Mouse (Mus musculus): ENCODE measurements around the gene Serinc3.
"Not testable (repeated sequence)": the region's sequence is repeated elsewhere in the genome, so short reads cannot be mapped to it uniquely, and the experiment has no call there.

The Serinc3 gene

GRCm38 (mm10) chr2:163644575-163645385, at the start of gene Serinc3:
TSS of gene Serinc3 (minus strand) at chr2:163645131.
- DNase-seq (ENCODE audit: low spot score in 2 of 2), result peak; percentile 100

- DNase-seq (ENCODE audit: low spot score in 2 of 2), result no peak
These were observed 48.9 kb upstream of the Serinc3 start for GRCm38 (mm10) chr2:163693716-163694314.

GRCm38 (mm10) chr2:163692873-163693612, 48.1 kb upstream of the Serinc3 start:
- no peak for DNase-seq (ENCODE audit: low spot score in 2 of 2)

- DNase-seq (ENCODE audit: low spot score in 2 of 2), result no peak
These were observed 47.1 kb upstream of the Serinc3 start for GRCm38 (mm10) chr2:163691846-163692605.

- DNase-seq (ENCODE audit: low spot score in 2 of 2), result no peak
These were observed 45.7 kb upstream of the Serinc3 start for GRCm38 (mm10) chr2:163690409-163691304.

- DNase-seq (ENCODE audit: low spot score in 2 of 2), result no peak
These were observed 44.8 kb upstream of the Serinc3 start for GRCm38 (mm10) chr2:163689771-163690170.

- not testable (repeated sequence) for DNase-seq (ENCODE audit: low spot score in 2 of 2)
These were observed 43.4 kb upstream of the Serinc3 start for GRCm38 (mm10) chr2:163688377-163688776.

GRCm38 (mm10) chr2:163686886-163687285, 42.0 kb upstream of the Serinc3 start:
- no peak for DNase-seq (ENCODE audit: low spot score in 2 of 2)

GRCm38 (mm10) chr2:163686233-163686632, 41.3 kb upstream of the Serinc3 start:
- DNase-seq (ENCODE audit: low spot score in 2 of 2), result no peak

GRCm38 (mm10) chr2:163685761-163686200, 40.9 kb upstream of the Serinc3 start:
- no peak for DNase-seq (ENCODE audit: low spot score in 2 of 2)

GRCm38 (mm10) chr2:163685287-163685686, 40.4 kb upstream of the Serinc3 start:
- no peak for DNase-seq (ENCODE audit: low spot score in 2 of 2)

GRCm38 (mm10) chr2:163682344-163682743, 37.4 kb upstream of the Serinc3 start:
- no peak for DNase-seq (ENCODE audit: low spot score in 2 of 2)

GRCm38 (mm10) chr2:163676745-163677144, 31.8 kb upstream of the Serinc3 start:
- DNase-seq (ENCODE audit: low spot score in 2 of 2), result no peak

- DNase-seq (ENCODE audit: low spot score in 2 of 2), result no peak
These were observed 31.4 kb upstream of the Serinc3 start for GRCm38 (mm10) chr2:163676321-163676720.

GRCm38 (mm10) chr2:163675662-163676061, 30.7 kb upstream of the Serinc3 start:
- no peak for DNase-seq (ENCODE audit: low spot score in 2 of 2)

GRCm38 (mm10) chr2:163675144-163675619, 30.3 kb upstream of the Serinc3 start:
- DNase-seq (ENCODE audit: low spot score in 2 of 2), result no peak

GRCm38 (mm10) chr2:163674397-163674796, 29.5 kb upstream of the Serinc3 start:
- no peak for DNase-seq (ENCODE audit: low spot score in 2 of 2)

GRCm38 (mm10) chr2:163670872-163671594, 26.1 kb upstream of the Serinc3 start:
- DNase-seq (ENCODE audit: low spot score in 2 of 2), result no peak

- DNase-seq (ENCODE audit: low spot score in 2 of 2), result no peak
These were observed 22.1 kb upstream of the Serinc3 start for GRCm38 (mm10) chr2:163667045-163667444.

GRCm38 (mm10) chr2:163663930-163664329, 19.0 kb upstream of the Serinc3 start:
- DNase-seq (ENCODE audit: low spot score in 2 of 2), result no peak
